Mouse (Mus musculus) CD8-positive naive resting alpha-beta T cell, adult 2 months (primary cell): Measurements from ENCODE around the gene Mrps35.

ENCODE experiments used
- DNase-seq, 2 experiments: peaks; one replicate each; pipeline ENCODE4 v3.0.0; 2022; ENCODE audit warnings: low read depth in 2 of 2, low spot score in 2 of 2

The Mrps35 gene

DNA sequence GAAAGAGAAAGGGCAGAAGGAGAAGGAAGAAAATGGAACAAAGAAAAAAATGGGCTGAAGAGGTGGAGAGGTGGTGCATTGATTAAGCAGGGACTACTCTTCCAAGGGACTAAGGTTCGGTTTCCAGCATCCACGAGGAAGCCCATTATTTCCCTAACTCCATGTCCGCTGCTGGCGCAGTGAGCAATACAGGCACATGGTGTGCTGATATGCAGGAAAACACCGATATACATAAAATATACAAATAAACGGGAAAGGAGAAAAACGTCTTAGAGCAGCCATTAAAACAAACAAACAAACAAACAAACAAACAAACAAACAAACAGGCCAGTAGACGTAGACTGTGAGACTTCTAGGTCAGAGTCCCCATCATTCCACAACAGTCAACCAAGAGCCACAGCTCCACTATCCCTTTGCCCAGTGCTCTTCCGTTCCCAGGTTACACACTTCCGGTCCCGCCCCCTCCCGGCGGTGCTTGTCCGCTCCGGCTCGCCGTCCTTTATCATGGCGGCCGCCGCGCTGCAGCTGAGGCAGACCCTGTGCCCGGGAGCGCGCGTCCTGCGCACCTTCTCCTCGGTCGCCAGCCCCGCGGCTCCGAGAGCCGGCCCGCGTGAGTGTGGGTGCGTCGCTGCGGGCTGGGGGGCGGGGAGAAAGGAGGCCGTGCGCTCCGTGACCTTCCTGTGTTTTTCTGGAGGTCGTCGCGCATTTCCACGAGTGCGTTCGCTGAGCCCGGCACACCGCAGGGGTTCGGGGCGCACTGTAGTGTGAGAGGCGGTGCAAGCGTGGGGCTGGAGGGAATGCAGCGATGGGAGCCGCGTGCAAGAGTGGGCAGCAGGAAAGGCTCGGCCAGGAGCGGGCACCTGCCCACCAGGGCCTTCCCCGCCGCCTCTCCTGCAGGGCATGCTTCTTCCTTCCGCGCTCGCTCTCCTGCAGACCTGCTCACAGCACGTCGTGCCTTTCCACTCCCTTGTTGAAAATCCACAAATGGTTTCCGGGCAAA, at the start of gene Mrps35:
Gene Mrps35 (plus strand): TSS at position 474 of the 1,000 bp plus-strand sequence.
- peak; percentile 62 to 78 for DNase-seq

DNA sequence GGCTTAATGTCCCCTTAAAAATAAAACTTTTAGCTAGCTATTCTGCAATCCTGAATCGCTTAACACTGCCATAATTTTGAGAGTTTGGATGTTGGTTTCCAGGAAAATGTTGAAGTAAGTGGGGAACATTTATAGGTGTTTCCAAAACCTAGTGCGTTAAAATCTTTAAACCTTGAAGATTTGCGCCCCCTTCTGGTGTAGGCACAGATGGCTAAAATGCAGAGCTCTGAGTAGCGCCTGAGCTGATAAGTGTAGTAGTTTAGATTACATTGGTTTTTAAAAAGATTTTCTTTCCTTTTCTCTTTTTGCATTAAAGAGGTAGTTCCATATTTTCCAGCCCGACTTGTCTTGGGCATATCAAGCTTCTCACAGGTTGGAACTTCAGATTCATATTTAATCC, 48.3 kb upstream of the Mrps35 start:
- peak; percentile 10 to 26 for DNase-seq

DNA sequence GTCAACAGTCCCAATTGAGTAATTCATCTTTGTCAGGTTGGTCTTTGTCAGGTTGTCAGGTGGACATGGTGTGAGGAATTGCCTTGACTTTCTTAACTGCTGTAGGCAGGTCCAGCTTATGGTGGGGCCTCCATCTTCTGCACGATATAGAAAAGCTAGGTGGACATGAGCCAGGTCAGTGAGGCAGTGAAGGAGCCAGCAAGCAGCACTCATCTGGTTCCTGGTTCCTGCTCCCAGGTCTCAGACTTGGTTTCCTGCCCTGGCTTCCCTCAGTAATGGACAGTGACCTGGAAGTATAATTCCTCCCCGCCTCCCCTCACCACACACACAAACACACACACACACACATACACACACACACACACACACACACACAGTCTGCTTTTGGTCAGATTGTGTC, 47.2 kb upstream of the Mrps35 start:
- no peak for DNase-seq

DNA sequence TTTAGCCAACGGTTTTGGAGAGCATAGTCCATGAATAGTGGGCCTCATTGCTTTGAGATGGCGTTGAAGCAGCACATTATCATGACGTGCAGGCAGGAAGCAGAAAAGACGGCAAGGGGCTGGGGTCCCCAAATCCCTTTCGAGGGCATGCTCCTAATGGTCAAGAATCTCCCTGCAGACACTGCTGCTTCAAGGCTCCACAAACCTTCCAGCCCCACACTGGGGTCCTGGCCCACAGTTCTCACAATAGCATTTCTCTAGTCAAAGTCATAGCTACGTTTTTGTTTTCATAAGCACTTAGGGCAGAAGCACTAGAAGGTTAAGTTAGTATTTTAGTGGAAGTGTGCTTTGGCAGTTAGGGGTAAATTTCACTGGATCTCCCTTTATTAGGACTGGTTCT, 46.7 kb upstream of the Mrps35 start:
- no peak for DNase-seq

DNA sequence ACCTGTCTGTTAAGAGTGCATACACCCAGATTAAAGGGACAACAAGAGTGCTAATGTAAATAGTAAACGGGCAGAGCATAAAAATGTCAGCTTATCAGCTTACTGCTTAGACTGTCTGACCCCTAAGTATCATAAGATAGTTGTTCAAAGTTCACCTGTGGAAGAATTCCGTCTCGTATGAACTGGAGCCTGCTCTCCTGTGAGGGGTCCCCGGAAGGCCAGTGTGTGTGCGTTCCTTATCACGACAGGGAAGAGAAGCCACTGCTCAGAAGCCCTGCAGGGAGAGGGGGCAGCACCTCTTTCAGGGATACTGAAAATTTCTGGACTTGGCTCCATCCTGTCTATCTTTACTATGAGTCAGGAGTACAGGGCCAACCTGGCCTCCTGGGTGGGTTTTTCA, 45.6 kb upstream of the Mrps35 start:
- no peak for DNase-seq

- DNase-seq: no peak
These were observed 43.9 kb upstream of the Mrps35 start for GRCm38 (mm10) chr6:146998710-146999109.

DNA sequence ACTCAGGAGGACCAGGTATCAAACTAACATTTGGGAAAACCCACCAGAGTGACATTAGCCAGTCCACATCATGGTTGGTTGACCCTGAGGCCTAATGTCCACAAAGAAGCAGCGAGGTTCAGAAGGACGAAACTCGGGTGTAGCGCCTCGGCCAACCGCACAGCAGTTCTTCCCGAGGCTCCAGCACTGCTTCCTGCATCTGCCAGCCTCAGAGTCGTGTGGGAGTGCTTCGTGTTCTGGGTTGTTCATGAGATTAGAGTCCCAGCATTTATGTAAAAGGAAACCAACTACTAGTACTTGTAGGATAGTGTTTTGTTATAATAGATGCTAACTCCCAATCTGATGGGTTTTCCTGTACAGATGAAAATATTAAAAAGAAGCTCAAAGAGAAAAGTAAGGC, 43.3 kb upstream of the Mrps35 start:
- no peak for DNase-seq

DNA sequence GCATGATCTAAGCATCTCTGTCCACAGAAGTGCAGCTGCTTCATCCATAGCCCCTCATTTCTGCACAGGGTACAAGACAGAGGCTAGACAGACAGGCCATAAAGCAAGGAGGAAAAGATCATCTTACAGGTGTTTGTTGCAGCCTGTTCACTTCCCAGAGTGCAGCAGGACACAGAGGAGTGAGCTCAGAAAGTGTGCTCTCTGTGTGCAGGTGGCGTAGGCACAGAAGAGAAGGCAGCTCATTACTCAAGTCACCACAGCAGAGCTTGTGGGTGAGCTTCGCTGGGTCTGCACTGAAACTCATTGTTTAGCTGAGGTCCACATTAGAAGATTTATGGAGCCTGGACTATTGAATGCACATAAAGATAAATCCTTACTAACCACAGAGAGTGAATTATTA, 42.8 kb upstream of the Mrps35 start:
- no peak for DNase-seq

- peak; percentile 42 to 50 for DNase-seq
These were observed 34.4 kb upstream of the Mrps35 start for GRCm38 (mm10) chr6:147008148-147008547.

GRCm38 (mm10) chr6:147010358-147010757, 32.2 kb upstream of the Mrps35 start:
- DNase-seq: no peak

- no peak for DNase-seq
These were observed 31.6 kb upstream of the Mrps35 start for GRCm38 (mm10) chr6:147010811-147011520.

DNA sequence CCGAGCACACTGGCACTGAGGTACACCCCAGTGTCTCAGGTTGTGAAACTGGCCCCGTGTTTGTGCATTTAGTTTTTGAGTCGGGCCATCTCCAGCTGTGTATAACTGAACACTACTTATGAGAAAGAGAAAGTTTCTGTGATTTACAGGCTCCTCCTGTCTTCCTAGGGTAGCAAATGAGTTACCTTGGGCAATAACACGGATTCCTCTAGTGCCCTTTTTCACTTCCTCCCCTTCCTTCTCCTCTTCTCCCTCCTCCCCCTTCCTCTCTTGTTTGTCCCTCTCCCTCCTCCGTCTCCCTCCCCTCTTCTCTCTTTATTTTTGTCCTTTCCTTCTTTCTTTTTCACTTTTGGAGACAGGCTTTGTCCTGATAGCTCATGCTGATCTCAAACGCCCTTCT, 31.0 kb upstream of the Mrps35 start:
- DNase-seq: no peak

DNA sequence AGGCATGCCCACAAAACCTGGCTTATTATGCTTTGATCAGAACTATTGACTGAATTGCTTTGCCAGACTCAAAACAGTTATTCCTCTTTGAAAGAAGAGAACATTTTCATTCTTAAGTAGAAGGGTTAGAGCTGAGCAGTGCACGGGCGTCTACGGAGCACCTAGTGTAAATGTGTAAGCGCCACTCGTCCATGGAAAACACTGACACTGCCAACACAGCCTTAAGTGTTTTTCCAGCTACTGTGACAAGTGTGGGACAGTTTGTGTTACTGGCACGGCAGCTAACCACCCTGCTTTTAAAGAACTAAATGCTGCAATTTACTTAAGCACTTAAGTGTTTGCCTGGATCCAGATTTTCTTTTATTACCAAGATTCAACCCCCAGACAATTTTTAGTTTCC, 30.6 kb upstream of the Mrps35 start:
- no peak for DNase-seq

GRCm38 (mm10) chr6:147013546-147013945, 29.0 kb upstream of the Mrps35 start:
- no peak for DNase-seq

DNA sequence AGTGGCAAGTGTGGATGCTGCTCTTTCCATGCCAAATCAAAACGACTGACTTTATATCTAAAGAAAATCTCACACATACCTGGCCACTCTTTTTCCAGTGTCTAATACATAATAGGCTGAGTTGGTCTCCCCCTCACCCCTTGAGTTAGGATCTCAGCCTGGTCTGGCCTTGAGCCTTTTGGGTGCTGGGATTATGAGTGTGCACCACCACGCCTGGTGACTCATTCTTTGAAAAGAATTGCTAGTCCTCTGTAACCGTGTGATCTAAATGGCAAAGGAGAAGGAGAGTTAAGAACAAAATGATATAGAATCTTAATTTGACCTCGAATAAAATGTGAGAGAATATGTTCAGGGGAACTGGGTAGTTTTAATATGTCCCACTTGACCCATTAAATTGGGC, 24.7 kb upstream of the Mrps35 start:
- no peak for DNase-seq

GRCm38 (mm10) chr6:147018364-147018763, 24.2 kb upstream of the Mrps35 start:
- DNase-seq: no peak

DNA sequence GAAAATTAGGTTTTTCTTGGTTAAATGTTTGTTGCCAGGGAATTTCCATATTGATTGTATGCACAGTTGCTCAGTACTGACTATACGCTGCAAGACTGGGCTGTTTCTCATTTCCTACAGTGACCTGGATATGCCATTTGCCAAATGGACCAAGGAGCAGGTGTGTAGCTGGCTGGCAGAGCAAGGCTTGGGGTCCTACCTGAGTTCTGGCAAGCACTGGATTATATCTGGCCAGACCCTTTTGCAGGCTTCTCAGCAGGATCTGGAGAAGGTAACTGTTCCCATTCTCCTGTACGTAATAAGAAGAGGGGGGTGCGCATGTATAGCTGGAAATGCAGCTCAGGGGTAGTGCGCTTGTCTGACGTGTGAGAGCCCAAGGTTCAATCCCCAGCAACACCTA, 21.4 kb upstream of the Mrps35 start:
- DNase-seq: no peak

- no peak for DNase-seq
These were observed 20.0 kb upstream of the Mrps35 start for GRCm38 (mm10) chr6:147022375-147023132.

- no peak for DNase-seq
These were observed 19.5 kb upstream of the Mrps35 start for GRCm38 (mm10) chr6:147023133-147023395.

DNA sequence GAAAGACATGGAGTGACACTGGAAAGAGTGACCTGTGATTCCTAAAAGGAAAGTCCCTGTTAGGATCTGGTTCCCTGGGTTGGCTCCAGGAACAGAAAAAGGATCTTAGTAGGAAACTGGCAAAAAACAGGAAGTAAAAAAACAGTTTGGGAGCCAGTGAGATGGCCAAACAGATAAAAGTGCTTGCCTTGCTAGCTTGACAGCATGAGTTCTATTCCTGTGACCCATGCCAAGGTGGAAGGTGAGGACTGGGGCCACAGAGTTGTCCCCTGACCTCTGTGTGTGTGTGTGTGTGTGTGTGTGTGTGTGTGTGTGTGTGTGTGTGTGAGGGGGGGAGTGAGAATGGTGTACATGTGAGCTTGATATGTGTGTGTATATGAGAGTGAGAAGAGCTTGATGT, 19.0 kb upstream of the Mrps35 start:
- DNase-seq: no peak

- DNase-seq: no peak
These were observed 17.8 kb upstream of the Mrps35 start for GRCm38 (mm10) chr6:147024761-147025160.

DNA sequence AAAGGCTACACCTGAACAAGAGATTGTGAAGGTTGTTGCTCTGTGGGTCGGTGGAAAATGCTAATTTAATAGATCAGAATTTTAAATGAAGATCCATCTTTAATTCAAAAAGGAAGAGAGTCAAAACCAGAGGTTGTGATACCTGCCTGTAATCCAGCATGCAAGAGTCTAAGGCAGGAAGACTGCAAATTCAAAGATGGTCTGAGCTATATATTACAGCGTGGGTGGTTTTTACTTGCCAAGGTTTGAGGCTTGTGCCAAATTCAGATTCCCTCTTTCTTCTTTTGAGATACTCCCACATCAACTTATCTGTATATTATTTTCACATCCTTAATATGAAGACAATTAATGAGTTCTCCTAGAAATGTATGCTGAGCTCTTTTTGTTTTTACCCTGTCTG, 14.2 kb upstream of the Mrps35 start:
- no peak for DNase-seq
